Mouse (Mus musculus): ENCODE data around the gene Cldn6. TPM values are rescaled to one million over a fixed set of nuclear protein-coding genes. Genes with fewer than 3 reads are reported as not detected.

Gene Cldn6
- polyA plus RNA-seq, 1 experiment from 2014 or later, result 92.7 TPM

- H3K4me3 ChIP-seq (replicated peaks), result peak overlapping the region; percentile 97
- 0 out of 2 replicates have a peak, but pooled peaks cover 3% of the 10 kb centered on the region for H3K4me1 ChIP-seq
- peak; percentile 90 for ATAC-seq (ENCODE audit: insufficient read depth, low FRiP score, low read depth)
- H3K36me3 ChIP-seq, result no peaks in the 10 kb centered on the region
- no peaks in the 10 kb centered on the region for H3K9me3 ChIP-seq
- no peaks in the 10 kb centered on the region for H3K27me3 ChIP-seq (replicated peaks)
- peak overlapping the region; percentile 65 for H3K4me2 ChIP-seq
- peak overlapping the region; percentile 68 for H3K9ac ChIP-seq
- under 1% methylated on average over 20 of the region's 20 CpGs for WGBS
- H3K27ac ChIP-seq, result peak overlapping the region; percentile 93
Observed at GRCm38 (mm10) chr17:23726758-23727142, 47.7 kb downstream of the Cldn6 start.

GRCm38 (mm10) chr17:23730441-23730840 lies 51.4 kb downstream of the Cldn6 start:
- Histone ChIP-seq H3K9me3 (no peaks in the 10 kb centered on the region), H3K4me1 (0 out of 2 replicates have a peak, but pooled peaks cover 3% of the 10 kb centered on the region), H3K27ac (no peak overlapping the region), H3K4me2 (no peak overlapping the region), H3K27me3 (replicated peaks) (no peaks in the 10 kb centered on the region), H3K36me3 (no peaks in the 10 kb centered on the region), H3K4me3 (replicated peaks) (no peak overlapping the region), H3K9ac (no peak overlapping the region)
- WGBS, result 42% methylated on average over 1 of the region's 1 CpGs
- ATAC-seq (ENCODE audit: insufficient read depth, low FRiP score, low read depth), result no peak

Other genes with a start within 250 kb of the Cldn6 start
- gene Vmn2r117, start 199.6 kb upstream of the Cldn6 start, polyA plus RNA-seq (2015; fragmentation: Nextera tagmentation; extraction: Ambion mirVana), result not detected in 2 replicates
- 16.1 and 18.8 TPM in 2 replicates for gene Zfp213, start 115.0 kb upstream of the Cldn6 start, polyA plus RNA-seq (2015; fragmentation: Nextera tagmentation; extraction: Ambion mirVana)
- 10.3 and 12.7 TPM in 2 replicates for gene Zfp13, start 79.8 kb upstream of the Cldn6 start, polyA plus RNA-seq (2015; fragmentation: Nextera tagmentation; extraction: Ambion mirVana)
- gene Zscan10, start 78.4 kb upstream of the Cldn6 start, polyA plus RNA-seq (2015; fragmentation: Nextera tagmentation; extraction: Ambion mirVana), result 0.12 and 0.18 TPM in 2 replicates
- 0.66 and 0.78 TPM in 2 replicates for gene Mmp25, start 34.0 kb upstream of the Cldn6 start, polyA plus RNA-seq (2015; fragmentation: Nextera tagmentation; extraction: Ambion mirVana)
- gene Bicdl2, start 18.7 kb upstream of the Cldn6 start, polyA plus RNA-seq (2015; fragmentation: Nextera tagmentation; extraction: Ambion mirVana), result 9.9 and 12.2 TPM in 2 replicates
- 73.7 and 84.8 TPM in 2 replicates for gene Hcfc1r1, start 5.7 kb upstream of the Cldn6 start, polyA plus RNA-seq (2015; fragmentation: Nextera tagmentation; extraction: Ambion mirVana)
- 37.8 and 39.9 TPM in 2 replicates for gene Thoc6, start 5.4 kb upstream of the Cldn6 start, polyA plus RNA-seq (2015; fragmentation: Nextera tagmentation; extraction: Ambion mirVana)
- gene Tnfrsf12a, start 1.8 kb upstream of the Cldn6 start, polyA plus RNA-seq (2015; fragmentation: Nextera tagmentation; extraction: Ambion mirVana), result 23.8 and 25.4 TPM in 2 replicates
- gene Cldn9, start 4.8 kb downstream of the Cldn6 start, polyA plus RNA-seq (2015; fragmentation: Nextera tagmentation; extraction: Ambion mirVana), result 1.8 and 2.4 TPM in 2 replicates
- 0.06 and 0.22 TPM in 2 replicates for gene 1520401A03Rik, start 43.5 kb downstream of the Cldn6 start, polyA plus RNA-seq (2015; fragmentation: Nextera tagmentation; extraction: Ambion mirVana)
- gene Pkmyt1, start 47.1 kb downstream of the Cldn6 start, polyA plus RNA-seq (2015; fragmentation: Nextera tagmentation; extraction: Ambion mirVana), result 47.4 and 49.9 TPM in 2 replicates
- 22.6 and 23.2 TPM in 2 replicates for gene Paqr4, start 61.6 kb downstream of the Cldn6 start, polyA plus RNA-seq (2015; fragmentation: Nextera tagmentation; extraction: Ambion mirVana)
- 0.49 and 0.74 TPM in 2 replicates for gene Kremen2, start 66.6 kb downstream of the Cldn6 start, polyA plus RNA-seq (2015; fragmentation: Nextera tagmentation; extraction: Ambion mirVana)
- 48.9 and 50.5 TPM in 2 replicates for gene Flywch1, start 92.4 kb downstream of the Cldn6 start, polyA plus RNA-seq (2015; fragmentation: Nextera tagmentation; extraction: Ambion mirVana)
- gene Flywch2, start 106.8 kb downstream of the Cldn6 start, polyA plus RNA-seq (2015; fragmentation: Nextera tagmentation; extraction: Ambion mirVana), result 18.1 and 23.5 TPM in 2 replicates
- 448 and 501 TPM in 2 replicates for gene Srrm2, start 111.3 kb downstream of the Cldn6 start, polyA plus RNA-seq (2015; fragmentation: Nextera tagmentation; extraction: Ambion mirVana)
- 938 and 1,022 TPM in 2 replicates for gene Elob, start 149.9 kb downstream of the Cldn6 start, polyA plus RNA-seq (2015; fragmentation: Nextera tagmentation; extraction: Ambion mirVana)
- gene Prss33, start 156.8 kb downstream of the Cldn6 start, polyA plus RNA-seq (2015; fragmentation: Nextera tagmentation; extraction: Ambion mirVana), result 0.17 TPM in 1 of 2 replicates, not detected in the other
- 2.9 and 4.0 TPM in 2 replicates for gene Prss32, start 164.6 kb downstream of the Cldn6 start, polyA plus RNA-seq (2015; fragmentation: Nextera tagmentation; extraction: Ambion mirVana)
- 1.6 and 1.9 TPM in 2 replicates for gene Prss41, start 164.9 kb downstream of the Cldn6 start, polyA plus RNA-seq (2015; fragmentation: Nextera tagmentation; extraction: Ambion mirVana)
- not detected in 2 replicates for gene Prss21, start 188.8 kb downstream of the Cldn6 start, polyA plus RNA-seq (2015; fragmentation: Nextera tagmentation; extraction: Ambion mirVana)
- not detected in 2 replicates for gene Dcpp1, start 201.6 kb downstream of the Cldn6 start, polyA plus RNA-seq (2015; fragmentation: Nextera tagmentation; extraction: Ambion mirVana)
- not detected in 2 replicates for gene Dcpp2, start 201.6 kb downstream of the Cldn6 start, polyA plus RNA-seq (2015; fragmentation: Nextera tagmentation; extraction: Ambion mirVana)
- gene Dcpp3, start 238.2 kb downstream of the Cldn6 start, polyA plus RNA-seq (2015; fragmentation: Nextera tagmentation; extraction: Ambion mirVana), result not detected in 2 replicates

All from stomach, embryonic 15.5 days (tissue).